In the genomic region with DNA sequence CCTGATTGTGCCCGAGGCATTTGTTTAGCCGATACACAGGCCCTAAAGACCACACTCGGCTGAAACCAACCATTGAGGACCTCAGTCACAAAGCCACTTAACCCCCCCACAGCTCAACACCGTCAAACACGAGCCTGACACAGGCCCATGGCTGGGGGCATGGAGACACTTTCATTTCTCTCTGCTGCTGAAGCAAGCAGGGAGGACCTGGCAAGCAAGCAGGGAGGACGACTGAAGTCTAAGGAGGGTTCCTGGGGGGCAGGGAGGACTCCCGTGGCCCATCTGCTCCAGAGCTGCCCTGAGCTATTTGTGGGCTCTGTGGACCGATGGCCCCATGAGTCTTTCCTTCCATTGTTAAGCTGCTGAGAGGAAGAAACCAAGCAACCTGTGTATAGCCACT, we compare ENCODE assay signal across 8 mouse cellular contexts. TPM values are rescaled to one million over a fixed set of nuclear protein-coding genes. Genes with fewer than 3 reads are reported as not detected.
DNase-seq lines count a peak whose midpoint lies in the region; ATAC-seq and TF ChIP-seq lines count a peak whose summit lies in the region.

No protein-coding gene starts in this region.

- H3K4me1 ChIP-seq in heart, embryonic 10.5 days = peaks cover 74% of the 10 kb centered on the region
- H3K4me1 ChIP-seq in hindbrain, embryonic 12.5 days = peaks cover 68% of the 10 kb centered on the region
- peaks cover 54% of the 10 kb centered on the region for H3K4me1 ChIP-seq in midbrain, embryonic 11.5 days (ENCODE audit: control insufficient read depth, insufficient read depth, low read length)

- H3K27me3 ChIP-seq in heart, embryonic 10.5 days (ENCODE audit: insufficient read depth, poor library complexity, severe bottlenecking) = no peaks in the 10 kb centered on the region
- H3K27me3 ChIP-seq in hindbrain, embryonic 12.5 days = no peaks in the 10 kb centered on the region
- no peaks in the 10 kb centered on the region for H3K27me3 ChIP-seq in midbrain, embryonic 11.5 days (ENCODE audit: control insufficient read depth, insufficient read depth, low read length)

- no peaks in the 10 kb centered on the region for H3K9me3 ChIP-seq in heart, embryonic 10.5 days
- H3K9me3 ChIP-seq in hindbrain, embryonic 12.5 days (replicated peaks) = no peaks in the 10 kb centered on the region
- H3K9me3 ChIP-seq in midbrain, embryonic 11.5 days (ENCODE audit: control insufficient read depth, low read length) = no peaks in the 10 kb centered on the region

- 15% methylated on average over 8 of the region's 8 CpGs for WGBS in heart, embryonic 10.5 days
- whole genome bisulfite sequencing in hindbrain, embryonic 12.5 days = 7% methylated on average over 8 of the region's 8 CpGs
- 14% methylated on average over 8 of the region's 8 CpGs for WGBS in midbrain, embryonic 11.5 days

- H3K4me2 ChIP-seq in hindbrain, embryonic 12.5 days (replicated peaks) = peak overlapping the region; percentile 32
- H3K4me2 ChIP-seq in midbrain, embryonic 11.5 days = peak overlapping the region; percentile 31

- TF ChIP-seq POLR2A in brain, embryonic 14.5 days (IDR thresholded peaks at IDR 0.05; ENCODE audit: borderline replicate concordance, extremely low read depth, insufficient read depth, insufficient read length, poor library complexity, severe bottlenecking) = no peak

- no peak for DNase-seq in heart, embryonic 10.5 days (ENCODE audit: low spot score)
- DNase-seq in heart, adult 9 months (ENCODE audit: low spot score in 2 of 2) = no peak
- DNase-seq in brain, embryonic 14.5 days (ENCODE audit: low read depth) = peak; percentile 52
- no peak for DNase-seq in midbrain, embryonic 11.5 days (ENCODE audit: low spot score, missing footprints)
- no peak for DNase-seq in right cerebral cortex, postnatal 10 days (ENCODE audit: low spot score in 2 of 2)
- no peak for DNase-seq in layer of hippocampus, adult 8-10 months (ENCODE audit: low spot score in 2 of 2)

- peak overlapping the region; percentile 44 for H3K9ac ChIP-seq in hindbrain, embryonic 12.5 days
- H3K9ac ChIP-seq in midbrain, embryonic 11.5 days (ENCODE audit: low read length) = peak overlapping the region; percentile 34; the same call in 1 of the 2 replicates

- TF ChIP-seq CTCF in brain, embryonic 14.5 days (IDR thresholded peaks at IDR 0.05; ENCODE audit: borderline replicate concordance, extremely low read depth, insufficient read depth, insufficient read length) = no peak

- no peak for ATAC-seq in hindbrain, embryonic 12.5 days (ENCODE audit: low FRiP score)
- ATAC-seq in midbrain, embryonic 11.5 days (ENCODE audit: low FRiP score) = no peak
- ATAC-seq in frontal cortex, adult (ENCODE audit: low TSS enrichment) = no peak

- H3K27ac ChIP-seq in heart, embryonic 10.5 days = peak overlapping the region; percentile 79
- H3K27ac ChIP-seq in hindbrain, embryonic 12.5 days = peak overlapping the region; percentile 77
- peak overlapping the region; percentile 82 for H3K27ac ChIP-seq in midbrain, embryonic 11.5 days (ENCODE audit: low read depth, low read length)

- peaks cover 37% of the 10 kb centered on the region for H3K36me3 ChIP-seq in heart, embryonic 10.5 days
- peaks cover 35% of the 10 kb centered on the region for H3K36me3 ChIP-seq in hindbrain, embryonic 12.5 days
- peaks cover 19% of the 10 kb centered on the region; the same call in 1 of the 2 replicates for H3K36me3 ChIP-seq in midbrain, embryonic 11.5 days (ENCODE audit: control insufficient read depth, insufficient read depth, low read length)

- H3K4me3 ChIP-seq in heart, embryonic 10.5 days = peak overlapping the region; percentile 29
- no peak overlapping the region for H3K4me3 ChIP-seq in hindbrain, embryonic 12.5 days
- no peak overlapping the region for H3K4me3 ChIP-seq in midbrain, embryonic 11.5 days (ENCODE audit: low read depth, low read length)

RNA-seq across cellular contexts. Expression of a gene that starts 20.1 kb away (rescaled TPM):
- 54.0 and 61.4 TPM in 2 replicates for polyA plus RNA-seq in heart, embryonic 10.5 days (2016; fragmentation: Nextera tagmentation; extraction: Ambion mirVana)
- 79.9 and 107 TPM in 2 replicates for polyA plus RNA-seq in brain, embryonic 14.5 days (2012; rRNA removed)
- polyA plus RNA-seq in hindbrain, embryonic 12.5 days (2016; fragmentation: Nextera tagmentation; extraction: Ambion mirVana) = 70.8 and 78.6 TPM in 2 replicates
- 45.5 and 50.7 TPM in 2 replicates for polyA plus RNA-seq in midbrain, embryonic 11.5 days (2014; fragmentation: Nextera tagmentation; extraction: Ambion mirVana)
- 10 to 100 TPM; 35.9 to 39.4 (median 36.6) TPM for total RNA-seq in layer of hippocampus, adult 8-10 months (2022)

RNA-seq across cellular contexts. Expression of a gene that starts 38.5 kb away (rescaled TPM):
- polyA plus RNA-seq in heart, embryonic 10.5 days (2016; fragmentation: Nextera tagmentation; extraction: Ambion mirVana) = 6.5 and 8.4 TPM in 2 replicates
- polyA plus RNA-seq in brain, embryonic 14.5 days (2012; rRNA removed) = 17.7 and 23.9 TPM in 2 replicates
- polyA plus RNA-seq in hindbrain, embryonic 12.5 days (2016; fragmentation: Nextera tagmentation; extraction: Ambion mirVana) = 14.4 and 20.4 TPM in 2 replicates
- polyA plus RNA-seq in midbrain, embryonic 11.5 days (2014; fragmentation: Nextera tagmentation; extraction: Ambion mirVana) = 4.6 and 5.2 TPM in 2 replicates
- 10 to 100 TPM; 33.5 to 47.0 (median 44.6) TPM for total RNA-seq in layer of hippocampus, adult 8-10 months (2022)
